Mouse (Mus musculus): Measurements from ENCODE around the gene Pkp1. TPM values are rescaled to one million over a fixed set of nuclear protein-coding genes. Genes with fewer than 3 reads are reported as not detected.

Gene Pkp1
- polyA plus RNA-seq, 1 experiment from 2014 or later = 0.03 TPM

- Histone ChIP-seq H3K27me3 (replicated peaks; ENCODE audit: control insufficient read depth, insufficient read depth, low read length) (no peaks in the 10 kb centered on the region), H3K27ac (ENCODE audit: low read depth, low read length) (no peak overlapping the region), H3K4me3 (ENCODE audit: low read depth, low read length) (no peak overlapping the region), H3K36me3 (ENCODE audit: control insufficient read depth, insufficient read depth) (no peaks in the 10 kb centered on the region), H3K9me3 (ENCODE audit: control insufficient read depth) (no peaks in the 10 kb centered on the region), H3K9ac (ENCODE audit: low read depth, low read length) (no peak overlapping the region), H3K4me1 (replicated peaks; ENCODE audit: control insufficient read depth, insufficient read depth, low read length) (no peaks in the 10 kb centered on the region), H3K4me2 (replicated peaks; ENCODE audit: low read depth) (no peak overlapping the region)
- ATAC-seq = no peak
- no peak for TF ChIP-seq CTCF (IDR thresholded peaks at IDR 0.05; ENCODE audit: low read depth)
- 61% methylated on average over 4 of the region's 4 CpGs for WGBS
Measured at GRCm38 (mm10) chr1:135946247-135946646, 27.2 kb upstream of the Pkp1 start.

DNA sequence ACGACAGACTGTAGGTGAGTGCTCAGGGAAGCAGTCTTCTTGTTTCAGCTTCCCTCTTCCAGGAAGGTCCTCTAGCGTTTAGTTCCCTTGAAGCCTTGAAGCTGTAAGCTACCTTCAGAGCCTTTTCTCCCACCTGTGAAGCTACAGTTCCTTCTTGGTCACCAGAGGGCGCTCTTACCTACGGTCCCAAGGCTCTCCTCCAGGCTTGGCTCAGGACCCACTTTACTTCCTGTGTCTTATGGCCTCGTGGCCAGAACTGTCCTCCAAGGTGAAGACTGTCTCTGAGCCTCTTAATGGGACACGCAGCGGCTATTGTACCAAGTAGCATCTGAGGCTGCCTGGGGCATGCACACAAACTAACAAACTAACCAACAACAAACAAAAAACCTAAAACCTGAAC lies 26.7 kb upstream of the Pkp1 start:
- Histone ChIP-seq H3K4me1 (replicated peaks; ENCODE audit: control insufficient read depth, insufficient read depth, low read length) (no peaks in the 10 kb centered on the region), H3K27ac (ENCODE audit: low read depth, low read length) (no peak overlapping the region), H3K27me3 (replicated peaks; ENCODE audit: control insufficient read depth, insufficient read depth, low read length) (no peaks in the 10 kb centered on the region), H3K36me3 (ENCODE audit: control insufficient read depth, insufficient read depth) (no peaks in the 10 kb centered on the region), H3K9me3 (ENCODE audit: control insufficient read depth) (no peaks in the 10 kb centered on the region), H3K4me2 (replicated peaks; ENCODE audit: low read depth) (no peak overlapping the region), H3K4me3 (ENCODE audit: low read depth, low read length) (no peak overlapping the region), H3K9ac (ENCODE audit: low read depth, low read length) (no peak overlapping the region)
- 10% methylated on average over 7 of the region's 7 CpGs for WGBS
- peak; percentile 87 for TF ChIP-seq CTCF (IDR thresholded peaks at IDR 0.05; ENCODE audit: low read depth)
- ATAC-seq = no peak

- no peak overlapping the region for H3K4me2 ChIP-seq (replicated peaks; ENCODE audit: low read depth)
- peak; percentile 88 for TF ChIP-seq CTCF (IDR thresholded peaks at IDR 0.05; ENCODE audit: low read depth)
- peak; percentile 50; the same call in 1 of the 2 replicates for ATAC-seq
- H3K27me3 ChIP-seq (replicated peaks; ENCODE audit: control insufficient read depth, insufficient read depth, low read length) = no peaks in the 10 kb centered on the region
- H3K36me3 ChIP-seq (ENCODE audit: control insufficient read depth, insufficient read depth) = no peaks in the 10 kb centered on the region
- 42% methylated on average over 12 of the region's 12 CpGs for WGBS
- no peaks in the 10 kb centered on the region for H3K4me1 ChIP-seq (replicated peaks; ENCODE audit: control insufficient read depth, insufficient read depth, low read length)
- no peak overlapping the region for H3K4me3 ChIP-seq (ENCODE audit: low read depth, low read length)
- no peaks in the 10 kb centered on the region for H3K9me3 ChIP-seq (ENCODE audit: control insufficient read depth)
- no peak overlapping the region for H3K27ac ChIP-seq (ENCODE audit: low read depth, low read length)
- no peak overlapping the region for H3K9ac ChIP-seq (ENCODE audit: low read depth, low read length)
Measured at GRCm38 (mm10) chr1:135944526-135945259, 25.7 kb upstream of the Pkp1 start.

- no peaks in the 10 kb centered on the region for H3K9me3 ChIP-seq (ENCODE audit: control insufficient read depth)
- H3K4me1 ChIP-seq (replicated peaks; ENCODE audit: control insufficient read depth, insufficient read depth, low read length) = no peaks in the 10 kb centered on the region
- WGBS = 91% methylated on average over 2 of the region's 2 CpGs
- no peaks in the 10 kb centered on the region for H3K36me3 ChIP-seq (ENCODE audit: control insufficient read depth, insufficient read depth)
- H3K9ac ChIP-seq (ENCODE audit: low read depth, low read length) = no peak overlapping the region
- ATAC-seq = no peak
- TF ChIP-seq CTCF (IDR thresholded peaks at IDR 0.05; ENCODE audit: low read depth) = no peak
- no peak overlapping the region for H3K4me2 ChIP-seq (replicated peaks; ENCODE audit: low read depth)
- no peak overlapping the region for H3K4me3 ChIP-seq (ENCODE audit: low read depth, low read length)
- H3K27me3 ChIP-seq (replicated peaks; ENCODE audit: control insufficient read depth, insufficient read depth, low read length) = no peaks in the 10 kb centered on the region
- no peak overlapping the region for H3K27ac ChIP-seq (ENCODE audit: low read depth, low read length)
Measured at GRCm38 (mm10) chr1:135943713-135944112, 24.7 kb upstream of the Pkp1 start.

DNA sequence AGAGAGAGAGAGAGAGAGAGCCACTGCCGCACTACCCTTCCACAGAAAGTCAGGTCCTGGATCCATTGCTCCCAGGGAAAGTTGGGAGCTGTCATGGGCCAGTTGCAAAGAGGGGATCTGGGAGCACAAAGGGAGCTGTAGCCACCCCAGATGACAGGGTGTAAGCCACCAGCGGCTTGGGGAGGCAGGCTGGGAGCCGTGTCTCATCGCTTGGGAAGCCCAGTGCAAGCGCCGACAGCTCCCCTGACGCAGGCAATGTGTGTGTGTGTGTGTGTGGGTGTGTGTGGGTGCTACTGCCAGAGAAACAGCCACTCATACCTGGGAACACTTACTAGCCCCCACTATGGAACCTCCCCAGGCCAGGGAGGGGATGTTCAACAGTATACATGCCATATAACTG lies 23.1 kb upstream of the Pkp1 start:
- 30% methylated on average over 7 of the region's 7 CpGs for WGBS
- no peak for ATAC-seq

GRCm38 (mm10) chr1:135941259-135942006 lies 22.4 kb upstream of the Pkp1 start:
- WGBS = 71% methylated on average over 6 of the region's 6 CpGs
- Histone ChIP-seq H3K36me3 (ENCODE audit: control insufficient read depth, insufficient read depth) (no peaks in the 10 kb centered on the region), H3K9ac (ENCODE audit: low read depth, low read length) (no peak overlapping the region), H3K27ac (ENCODE audit: low read depth, low read length) (no peak overlapping the region), H3K27me3 (replicated peaks; ENCODE audit: control insufficient read depth, insufficient read depth, low read length) (no peaks in the 10 kb centered on the region), H3K4me2 (replicated peaks; ENCODE audit: low read depth) (no peak overlapping the region), H3K4me3 (ENCODE audit: low read depth, low read length) (no peak overlapping the region), H3K4me1 (replicated peaks; ENCODE audit: control insufficient read depth, insufficient read depth, low read length) (no peaks in the 10 kb centered on the region), H3K9me3 (ENCODE audit: control insufficient read depth) (no peaks in the 10 kb centered on the region)
- ATAC-seq = no peak
- TF ChIP-seq CTCF (IDR thresholded peaks at IDR 0.05; ENCODE audit: low read depth) = no peak

More for the DNA sequence above, 23.1 kb upstream of the Pkp1 start:
- no peak for TF ChIP-seq CTCF (IDR thresholded peaks at IDR 0.05; ENCODE audit: low read depth)
- no peaks in the 10 kb centered on the region for H3K9me3 ChIP-seq (ENCODE audit: control insufficient read depth)
- no peak overlapping the region for H3K27ac ChIP-seq (ENCODE audit: low read depth, low read length)
- H3K4me3 ChIP-seq (ENCODE audit: low read depth, low read length) = no peak overlapping the region
- H3K36me3 ChIP-seq (ENCODE audit: control insufficient read depth, insufficient read depth) = no peaks in the 10 kb centered on the region
- no peak overlapping the region for H3K9ac ChIP-seq (ENCODE audit: low read depth, low read length)
- no peaks in the 10 kb centered on the region for H3K4me1 ChIP-seq (replicated peaks; ENCODE audit: control insufficient read depth, insufficient read depth, low read length)
- no peak overlapping the region for H3K4me2 ChIP-seq (replicated peaks; ENCODE audit: low read depth)
- H3K27me3 ChIP-seq (replicated peaks; ENCODE audit: control insufficient read depth, insufficient read depth, low read length) = no peaks in the 10 kb centered on the region
